In the genomic region with DNA sequence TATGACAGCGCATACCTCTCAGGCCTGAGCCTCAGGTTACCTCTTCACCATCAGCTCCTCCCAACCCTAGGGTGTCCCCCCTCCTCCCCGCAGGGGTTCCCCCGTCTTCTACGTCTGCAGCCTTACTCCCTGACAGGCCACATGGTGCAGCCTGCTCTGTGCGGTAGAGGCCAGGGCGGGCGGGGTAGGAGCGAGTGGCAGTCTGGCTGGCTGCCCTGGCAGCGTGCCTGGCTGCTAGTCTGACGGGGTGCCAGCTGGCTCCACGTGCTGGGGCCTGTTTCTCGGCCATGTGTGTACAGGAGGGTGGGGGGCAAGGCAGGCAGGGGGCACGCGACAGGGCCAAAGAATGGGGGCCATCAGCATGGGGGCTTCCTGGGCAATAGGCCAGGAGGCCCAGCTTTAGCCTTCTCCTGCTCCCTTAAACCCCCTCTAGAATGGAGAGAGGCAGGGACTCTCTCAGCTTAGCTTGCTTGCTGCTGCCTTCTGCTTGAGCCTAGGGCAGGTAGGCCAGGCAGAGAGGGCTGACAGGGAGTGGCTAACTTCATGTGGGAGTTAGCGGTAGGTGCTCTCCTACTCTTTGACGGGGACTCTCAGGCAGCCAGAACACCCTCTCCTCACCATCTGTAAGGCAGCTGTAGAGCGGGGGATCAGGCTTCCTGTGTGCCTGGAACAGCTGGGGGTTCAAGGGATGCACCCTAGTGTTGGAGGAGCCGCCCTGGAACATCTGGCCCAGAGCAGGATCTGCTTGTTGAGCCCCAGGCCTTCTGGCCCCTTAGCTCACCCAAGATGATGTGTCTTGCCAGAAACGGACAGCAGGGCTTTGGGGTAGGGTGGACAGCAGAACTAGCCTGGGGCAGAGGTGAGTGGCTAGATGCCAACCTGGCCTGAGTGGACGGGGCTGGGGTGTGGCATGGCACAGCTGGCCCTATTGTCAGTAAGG, we compare ENCODE assay signal across 7 mouse cellular contexts. TPM values are rescaled to one million over a fixed set of nuclear protein-coding genes. Genes with fewer than 3 reads are reported as not detected.
DNase-seq lines count a peak whose midpoint lies in the region; ATAC-seq and TF ChIP-seq lines count a peak whose summit lies in the region.

No protein-coding gene starts in this region.

- H3K4me3 ChIP-seq in embryonic facial prominence, embryonic 14.5 days (ENCODE audit: low read depth, low read length) = no peak overlapping the region
- H3K4me3 ChIP-seq in heart, adult 2 months = no peak overlapping the region
- H3K4me3 ChIP-seq in kidney, adult 2 months (ENCODE audit: insufficient read depth, low read depth, low read length) = no peak overlapping the region
- no peak overlapping the region for H3K4me3 ChIP-seq in midbrain, embryonic 12.5 days

- no peak for TF ChIP-seq POLR2A in heart, adult 2 months (IDR thresholded peaks at IDR 0.05; ENCODE audit: insufficient read depth, low read depth, low read length)
- TF ChIP-seq POLR2A in kidney, adult 2 months (IDR thresholded peaks at IDR 0.05; ENCODE audit: low read depth, low read length) = no peak

- H3K27ac ChIP-seq in embryonic facial prominence, embryonic 14.5 days (replicated peaks; ENCODE audit: low read depth, low read length) = peak overlapping the region; percentile 86
- peak overlapping the region; percentile 33; the same call in 1 of the 2 replicates for H3K27ac ChIP-seq in heart, adult 2 months
- peak overlapping the region; percentile 8; the same call in 1 of the 2 replicates for H3K27ac ChIP-seq in kidney, adult 2 months (ENCODE audit: insufficient read depth, low read depth, low read length)
- peak overlapping the region; percentile 72 for H3K27ac ChIP-seq in midbrain, embryonic 12.5 days (replicated peaks)

- peak; percentile 98 for DNase-seq in adrenal gland, postnatal 25 days
- DNase-seq in embryonic facial prominence, embryonic 14.5 days (ENCODE audit: low spot score) = peak; percentile 95
- DNase-seq in heart, adult 2 months = peak; percentile 94 to 96
- peak; percentile 98 for DNase-seq in kidney, adult 2 months
- peak; percentile 98 for DNase-seq in left cerebral cortex, postnatal 4 days
- DNase-seq in spleen, postnatal 4 days (ENCODE audit: low spot score in 2 of 2) = peak; percentile 69 to 79

- H3K36me3 ChIP-seq in embryonic facial prominence, embryonic 14.5 days (ENCODE audit: control insufficient read depth, insufficient read depth, low read length) = no peaks in the 10 kb centered on the region
- no peaks in the 10 kb centered on the region for H3K36me3 ChIP-seq in heart, adult 2 months (ENCODE audit: control insufficient read depth, insufficient read depth, low read length)
- H3K36me3 ChIP-seq in kidney, adult 2 months (ENCODE audit: control insufficient read depth, insufficient read depth, low read length) = no peaks in the 10 kb centered on the region
- peaks cover 38% of the 10 kb centered on the region for H3K36me3 ChIP-seq in midbrain, embryonic 12.5 days

- H3K27me3 ChIP-seq in embryonic facial prominence, embryonic 14.5 days (replicated peaks; ENCODE audit: control insufficient read depth, insufficient read depth, low read length) = no peaks in the 10 kb centered on the region
- H3K27me3 ChIP-seq in heart, adult 2 months (ENCODE audit: control insufficient read depth, insufficient read depth, low read length) = no peaks in the 10 kb centered on the region
- no peaks in the 10 kb centered on the region for H3K27me3 ChIP-seq in kidney, adult 2 months (replicated peaks; ENCODE audit: control insufficient read depth, insufficient read depth, low read length)
- no peaks in the 10 kb centered on the region; the same call in 1 of the 2 replicates for H3K27me3 ChIP-seq in midbrain, embryonic 12.5 days

- H3K9me3 ChIP-seq in embryonic facial prominence, embryonic 14.5 days (ENCODE audit: control insufficient read depth, low read length) = no peaks in the 10 kb centered on the region
- no peaks in the 10 kb centered on the region for H3K9me3 ChIP-seq in midbrain, embryonic 12.5 days

- 0 out of 2 replicates have a peak, but pooled peaks have one; percentile 21 for TF ChIP-seq EP300 in heart, adult 2 months (IDR thresholded peaks at IDR 0.05; ENCODE audit: insufficient read depth, low read depth, low read length)

- H3K4me2 ChIP-seq in embryonic facial prominence, embryonic 14.5 days (ENCODE audit: low read depth, low read length) = peak overlapping the region; percentile 39
- 0 out of 2 replicates have a peak overlapping the region, but pooled peaks have one; percentile 0 for H3K4me2 ChIP-seq in midbrain, embryonic 12.5 days (replicated peaks)

- H3K9ac ChIP-seq in embryonic facial prominence, embryonic 14.5 days (ENCODE audit: low read depth, low read length) = no peak overlapping the region
- H3K9ac ChIP-seq in heart, adult 2 months (ENCODE audit: low read depth, low read length) = no peak overlapping the region
- H3K9ac ChIP-seq in midbrain, embryonic 12.5 days (replicated peaks) = no peak overlapping the region

- no peak for TF ChIP-seq CTCF in heart, adult 2 months (IDR thresholded peaks at IDR 0.05)
- no peak for TF ChIP-seq CTCF in kidney, adult 2 months (conservative IDR thresholded peaks at IDR 0.05; ENCODE audit: insufficient read depth, insufficient read length, low read depth, low read length)

- peaks cover 84% of the 10 kb centered on the region for H3K4me1 ChIP-seq in embryonic facial prominence, embryonic 14.5 days (ENCODE audit: control insufficient read depth, insufficient read depth, low read length)
- peaks cover 38% of the 10 kb centered on the region for H3K4me1 ChIP-seq in heart, adult 2 months (ENCODE audit: control insufficient read depth, insufficient read depth, low read length)
- H3K4me1 ChIP-seq in kidney, adult 2 months (ENCODE audit: control insufficient read depth, insufficient read depth, low read length) = peaks cover 34% of the 10 kb centered on the region
- peaks cover 95% of the 10 kb centered on the region for H3K4me1 ChIP-seq in midbrain, embryonic 12.5 days

- ATAC-seq in embryonic facial prominence, embryonic 14.5 days (ENCODE audit: low read depth) = peak; percentile 90
- peak; percentile 70 for ATAC-seq in midbrain, embryonic 12.5 days (ENCODE audit: low FRiP score, low read depth)

- intact Hi-C loops in heart, adult 2 months (cut with DNase I) = loop anchor here (1.0 to 2.0 kb wide), 2 partner anchors 23 to 45 kb away; no protein-coding TSS in a partner anchor
- intact Hi-C loops in left cerebral cortex, postnatal 4 days (cut with DNase I) = no loop called here

- H3K79me2 ChIP-seq in heart, adult 2 months (replicated peaks; ENCODE audit: control insufficient read depth, insufficient read depth, low read length) = 0 out of 2 replicates have a peak, but pooled peaks cover 1% of the 10 kb centered on the region

- 6% methylated on average over 17 of the region's 20 CpGs for WGBS in embryonic facial prominence, embryonic 14.5 days
- WGBS in heart, adult 2 months = 14% methylated on average over 20 of the region's 20 CpGs
- 7% methylated on average over 20 of the region's 20 CpGs for WGBS in kidney, adult 2 months
- 45% methylated on average over 20 of the region's 20 CpGs for WGBS in midbrain, embryonic 12.5 days

RNA-seq across cellular contexts. Expression of gene Bahcc1, which starts 28.9 kb away (rescaled TPM):
- total RNA-seq in adrenal gland, postnatal 25 days (2021) = 23.8 and 25.8 TPM in 2 replicates
- polyA plus RNA-seq in embryonic facial prominence, embryonic 14.5 days (2014; fragmentation: Nextera tagmentation; extraction: Ambion mirVana) = 11.1 and 12.0 TPM in 2 replicates
- 1 to 10 TPM; 5.4 to 9.7 TPM for total RNA-seq in heart, adult 2 months (2021)
- 5.9 and 6.4 TPM in 2 replicates for polyA plus RNA-seq in heart, adult 2 months (2012; rRNA removed)
- 8.0 and 9.2 TPM in 2 replicates for polyA plus RNA-seq in kidney, adult 2 months (2012; rRNA removed)
- total RNA-seq in left cerebral cortex, postnatal 4 days (2021) = 10 to 100 TPM; 36.5 to 39.5 TPM
- 25.1 and 26.1 TPM in 2 replicates for polyA plus RNA-seq in midbrain, embryonic 12.5 days (2016; fragmentation: Nextera tagmentation; extraction: Ambion mirVana)

Comparison
In these comparisons a context has a peak if more than half of its experiments do, and no peak if none do; other contexts are left out.
1. H3K27ac ChIP-seq: peak in every context shown above with its lines; median percentile 86 in embryonic facial prominence, embryonic 14.5 days; 72 in midbrain, embryonic 12.5 days; 33 in heart, adult 2 months; 8 in kidney, adult 2 months.